Comparison of ENCODE assay signal across 7 mouse cellular contexts in genomic region chr10:36974086-36974675, GRCm38 (mm10). TPM values are rescaled to one million over a fixed set of nuclear protein-coding genes. Genes with fewer than 3 reads are reported as not detected.
A peak's percentile ranks its signal among the peaks of the same experiment; 100 is the strongest.
DNase-seq lines count a peak whose midpoint lies in the region; ATAC-seq lines count a peak whose summit lies in the region.

Hdac2 (plus strand) TSS chr10:36974544.

- peak within 1 kb of the TSS; percentile 56 for H3K4me2 ChIP-seq in embryonic facial prominence, embryonic 11.5 days (ENCODE audit: low read depth, low read length)
- H3K4me2 ChIP-seq in limb, embryonic 11.5 days (ENCODE audit: low read depth, severe bottlenecking), result peak within 1 kb of the TSS; percentile 54
- peak within 1 kb of the TSS; percentile 65 for H3K4me2 ChIP-seq in midbrain, embryonic 14.5 days (ENCODE audit: low read length)

- peak within 1 kb of the TSS; percentile 98 for H3K9ac ChIP-seq in embryonic facial prominence, embryonic 11.5 days (replicated peaks; ENCODE audit: low read length)
- H3K9ac ChIP-seq in limb, embryonic 11.5 days (ENCODE audit: low read length), result peak within 1 kb of the TSS; percentile 97
- peak within 1 kb of the TSS; percentile 99 for H3K9ac ChIP-seq in midbrain, embryonic 14.5 days (replicated peaks; ENCODE audit: low read length)

- peak; percentile 99 for ATAC-seq in embryonic facial prominence, embryonic 11.5 days (replicated peaks; ENCODE audit: insufficient number of reproducible peaks, low FRiP score, low TSS enrichment, low read depth)
- ATAC-seq in limb, embryonic 11.5 days (ENCODE audit: insufficient number of reproducible peaks, low FRiP score, low TSS enrichment, low read depth), result peak; percentile 97
- ATAC-seq in midbrain, embryonic 14.5 days (ENCODE audit: low FRiP score, low TSS enrichment), result peak; percentile 97

- H3K27me3 ChIP-seq in embryonic facial prominence, embryonic 11.5 days (ENCODE audit: control insufficient read depth, insufficient read depth, low read length), result no peaks in the 10 kb centered on the region
- H3K27me3 ChIP-seq in limb, embryonic 11.5 days (ENCODE audit: control insufficient read depth, insufficient read depth, low read length), result no peaks in the 10 kb centered on the region
- H3K27me3 ChIP-seq in midbrain, embryonic 14.5 days (ENCODE audit: control insufficient read depth, insufficient read depth, low read length), result no peaks in the 10 kb centered on the region

- H3K4me1 ChIP-seq in embryonic facial prominence, embryonic 11.5 days (ENCODE audit: control insufficient read depth, insufficient read depth, low read length), result no peaks in the 10 kb centered on the region
- no peaks in the 10 kb centered on the region for H3K4me1 ChIP-seq in limb, embryonic 11.5 days (ENCODE audit: control insufficient read depth, insufficient read depth, low read length)
- H3K4me1 ChIP-seq in midbrain, embryonic 14.5 days (ENCODE audit: control insufficient read depth, insufficient read depth, low read length), result peaks cover 15% of the 10 kb centered on the region

- peak within 1 kb of the TSS; percentile 98 for H3K27ac ChIP-seq in embryonic facial prominence, embryonic 11.5 days (replicated peaks; ENCODE audit: low read depth, low read length)
- peak within 1 kb of the TSS; percentile 96 for H3K27ac ChIP-seq in limb, embryonic 11.5 days (replicated peaks; ENCODE audit: low read depth, low read length)
- peak within 1 kb of the TSS; percentile 99 for H3K27ac ChIP-seq in midbrain, embryonic 14.5 days (replicated peaks; ENCODE audit: low read depth, low read length)

- no peaks in the 10 kb centered on the region for H3K9me3 ChIP-seq in embryonic facial prominence, embryonic 11.5 days (replicated peaks; ENCODE audit: control insufficient read depth, low read length)
- no peaks in the 10 kb centered on the region for H3K9me3 ChIP-seq in limb, embryonic 11.5 days (ENCODE audit: control insufficient read depth, low read length)
- H3K9me3 ChIP-seq in midbrain, embryonic 14.5 days (ENCODE audit: control insufficient read depth, low read length), result no peaks in the 10 kb centered on the region

- peak within 1 kb of the TSS; percentile 96 for H3K4me3 ChIP-seq in embryonic facial prominence, embryonic 11.5 days (ENCODE audit: low read depth, low read length)
- peak within 1 kb of the TSS; percentile 94 for H3K4me3 ChIP-seq in limb, embryonic 11.5 days (ENCODE audit: low read depth, low read length)
- peak within 1 kb of the TSS; percentile 98 for H3K4me3 ChIP-seq in midbrain, embryonic 14.5 days (replicated peaks; ENCODE audit: low read depth, low read length)

- WGBS in embryonic facial prominence, embryonic 11.5 days, result under 1% methylated on average over 51 of the region's 67 CpGs
- under 1% methylated on average over 53 of the region's 67 CpGs for WGBS in limb, embryonic 11.5 days
- WGBS in midbrain, embryonic 14.5 days, result under 1% methylated on average over 67 of the region's 67 CpGs

- DNase-seq in adrenal gland, postnatal 14 days, result peak; percentile 93
- DNase-seq in embryonic facial prominence, embryonic 11.5 days (ENCODE audit: low spot score), result peak; percentile 90
- DNase-seq in heart, adult 11 months, result peak; percentile 99
- DNase-seq in kidney, adult 18-20 months, result peak; percentile 92
- DNase-seq in limb, embryonic 11.5 days (ENCODE audit: low spot score), result peak; percentile 90
- peak; percentile 96 for DNase-seq in midbrain, embryonic 14.5 days
- DNase-seq in spleen, adult 18-20 months, result peak; percentile 75 to 87

- no peaks in the 10 kb centered on the region for H3K36me3 ChIP-seq in embryonic facial prominence, embryonic 11.5 days (replicated peaks; ENCODE audit: control insufficient read depth, insufficient read depth, low read depth, low read length)
- H3K36me3 ChIP-seq in limb, embryonic 11.5 days (ENCODE audit: control insufficient read depth, insufficient read depth, low read length), result no peaks in the 10 kb centered on the region
- H3K36me3 ChIP-seq in midbrain, embryonic 14.5 days (ENCODE audit: control insufficient read depth, insufficient read depth, low read length), result no peaks in the 10 kb centered on the region

RNA-seq across cellular contexts. Expression of gene Hdac2, which starts in this region (rescaled TPM):
- 96.5 and 103 TPM in 2 replicates for total RNA-seq in adrenal gland, postnatal 14 days (2021)
- polyA plus RNA-seq in embryonic facial prominence, embryonic 11.5 days (2014; fragmentation: Nextera tagmentation; extraction: Ambion mirVana), result 427 and 458 TPM in 2 replicates
- 374 and 394 TPM in 2 replicates for polyA plus RNA-seq in limb, embryonic 11.5 days (2014; fragmentation: Nextera tagmentation; extraction: Ambion mirVana)
- polyA plus RNA-seq in midbrain, embryonic 14.5 days (2014; fragmentation: Nextera tagmentation; extraction: Ambion mirVana), result 381 and 459 TPM in 2 replicates

Comparison
In these comparisons a context has a peak if more than half of its experiments do, and no peak if none do; other contexts are left out.
1. Peak in every context shown above with its lines: DNase-seq, ATAC-seq, H3K4me3 ChIP-seq and H3K27ac ChIP-seq.